Mouse (Mus musculus): ENCODE data around the gene Cttnbp2.

Cttnbp2 gene

DNA sequence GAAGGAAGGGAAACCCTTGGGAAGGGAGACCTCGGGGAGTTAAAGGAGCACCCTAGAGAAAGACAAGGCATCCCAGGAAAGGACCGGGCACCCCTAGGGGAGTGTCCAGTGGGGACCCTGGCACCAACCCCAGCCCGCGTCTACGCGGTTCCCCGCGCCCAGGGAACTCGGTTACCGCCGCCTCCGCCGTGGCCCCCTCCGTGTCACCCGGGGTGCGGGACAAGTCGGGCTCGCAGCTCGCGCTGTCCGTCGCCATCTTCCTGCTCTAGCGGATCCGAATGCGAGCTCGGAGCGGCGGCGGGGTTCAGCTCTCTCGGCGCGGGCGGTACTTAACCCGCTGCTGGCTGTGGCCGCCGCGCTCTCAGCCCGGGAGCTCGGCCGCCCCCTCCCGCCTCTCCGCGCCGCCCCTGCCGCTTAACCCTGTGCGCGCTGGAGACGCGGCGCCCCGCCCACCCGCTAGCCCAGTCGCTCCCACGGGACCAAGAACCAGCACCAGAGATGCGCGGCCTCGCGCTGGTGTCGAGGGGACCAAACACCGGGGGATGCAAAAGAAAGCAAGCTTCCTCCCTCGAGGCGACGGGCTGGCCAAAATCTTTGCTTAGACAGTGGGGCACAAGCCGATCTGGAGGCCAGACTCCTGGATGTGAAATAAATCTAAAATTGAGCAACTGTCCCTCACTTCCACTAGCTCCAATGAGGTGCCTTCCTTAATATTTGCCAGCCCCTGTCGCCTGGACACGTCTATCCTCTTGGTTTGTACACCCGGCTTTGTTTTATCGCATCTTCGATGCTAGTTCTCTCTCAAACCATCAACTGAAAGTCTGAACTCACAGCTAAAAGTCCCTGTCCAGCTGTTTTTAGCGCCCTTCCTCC lies at the start of gene Cttnbp2:
Cttnbp2 (minus strand) TSS at position 364 of the 873 bp plus-strand sequence.
- DNase-seq, result peak; percentile 44 to 50

DNA sequence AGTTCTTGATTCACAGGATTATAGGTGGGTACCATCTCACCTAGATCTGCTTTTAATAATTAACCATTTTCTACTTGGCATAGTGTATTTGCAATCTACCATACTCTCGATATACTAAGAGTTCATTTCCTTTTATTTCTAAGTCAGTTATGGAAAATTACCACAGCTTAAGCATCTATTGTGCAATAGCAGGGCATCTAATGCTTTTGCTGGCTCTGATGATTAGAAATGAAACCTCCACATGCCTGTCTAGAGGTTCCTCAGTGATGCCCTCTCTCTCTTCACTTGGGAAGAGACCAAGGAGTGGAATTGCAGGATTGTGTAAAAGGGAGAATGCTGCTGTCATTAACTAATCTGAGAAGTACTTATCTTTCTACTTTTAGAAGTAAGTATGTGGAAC lies 44.4 kb upstream of the Cttnbp2 start:
- DNase-seq, result no peak

DNA sequence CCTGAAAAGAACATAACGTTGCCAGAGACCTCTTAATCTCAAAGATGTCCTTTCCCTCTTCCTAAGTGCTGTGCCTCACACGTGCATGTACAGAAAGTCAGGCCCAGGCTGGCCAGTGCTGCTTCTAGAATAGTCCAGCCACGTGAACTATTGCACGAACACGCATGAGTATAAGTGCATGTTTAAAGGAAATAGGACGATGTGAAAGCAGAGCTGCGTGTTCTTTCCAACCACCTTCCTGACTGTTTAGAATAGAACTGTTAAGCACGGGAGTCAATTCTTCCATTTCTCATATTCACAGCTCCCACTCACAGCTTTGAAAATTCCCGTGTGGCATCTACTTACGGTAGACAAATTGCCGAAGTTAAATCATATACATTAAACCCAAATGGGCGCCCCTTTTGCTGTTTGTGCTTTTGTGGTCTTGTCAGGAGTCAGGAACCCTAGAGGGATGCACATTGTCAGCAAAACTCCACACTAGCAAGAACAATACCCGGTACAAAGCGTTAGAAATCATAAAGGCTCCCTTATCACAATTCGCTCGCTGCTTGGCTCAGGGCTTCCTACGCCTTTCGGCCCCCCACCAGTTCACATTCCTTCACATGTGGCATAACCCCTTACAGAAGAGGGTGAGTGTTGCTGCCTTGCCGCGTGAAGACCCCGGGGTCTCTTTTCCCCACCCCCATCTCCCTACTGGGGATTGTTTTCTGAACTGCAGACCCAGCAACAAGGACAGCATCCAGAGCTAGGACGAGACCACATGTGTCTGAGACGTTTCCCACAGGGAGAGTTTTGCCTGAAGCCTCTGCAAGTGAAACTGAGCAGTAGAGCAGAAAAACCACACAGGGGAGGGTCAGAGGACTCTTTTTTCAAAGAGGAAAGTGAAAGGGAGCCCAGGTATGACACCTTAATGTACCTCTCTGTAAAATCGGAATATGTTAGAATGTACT lies 33.1 kb upstream of the Cttnbp2 start:
- DNase-seq, result no peak

DNA sequence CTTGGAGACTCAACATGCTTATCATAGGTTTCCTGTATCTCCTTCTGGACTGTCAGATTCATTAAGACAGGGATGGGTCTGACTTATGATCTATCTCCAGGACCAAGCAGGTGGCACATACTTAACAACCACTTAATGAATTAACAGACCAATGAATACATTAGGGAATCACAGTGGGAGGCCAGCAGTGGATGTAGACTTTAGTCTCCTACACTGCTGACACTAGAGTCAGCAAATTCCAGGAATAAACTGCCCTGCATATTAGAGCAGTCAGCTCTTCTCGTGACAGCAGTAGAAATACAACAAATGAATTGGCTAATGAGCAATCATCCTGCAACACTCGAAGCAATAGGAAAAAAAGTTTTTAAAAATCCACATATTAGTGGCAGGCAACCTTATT lies 29.2 kb upstream of the Cttnbp2 start:
- peak; percentile 59 to 82 for DNase-seq

DNA sequence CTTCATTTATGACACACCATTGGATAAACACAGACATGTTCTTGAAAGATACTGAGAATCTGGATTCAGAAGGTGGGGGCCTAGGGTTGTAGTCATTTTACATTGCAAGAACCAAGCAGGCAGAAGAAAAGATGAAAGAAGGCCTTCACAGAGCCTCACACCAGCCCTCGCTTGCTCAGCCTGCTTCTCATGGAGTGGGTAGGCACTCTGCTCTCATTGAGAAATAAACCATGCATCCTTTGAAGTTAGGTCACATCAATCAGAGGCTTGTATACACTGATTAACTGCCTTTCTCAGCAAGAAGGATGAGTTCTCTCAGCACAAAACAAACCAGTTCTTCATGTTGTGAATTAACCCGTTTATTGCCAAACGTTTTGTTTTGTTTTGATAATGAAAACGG lies 25.8 kb upstream of the Cttnbp2 start:
- DNase-seq, result no peak

DNA sequence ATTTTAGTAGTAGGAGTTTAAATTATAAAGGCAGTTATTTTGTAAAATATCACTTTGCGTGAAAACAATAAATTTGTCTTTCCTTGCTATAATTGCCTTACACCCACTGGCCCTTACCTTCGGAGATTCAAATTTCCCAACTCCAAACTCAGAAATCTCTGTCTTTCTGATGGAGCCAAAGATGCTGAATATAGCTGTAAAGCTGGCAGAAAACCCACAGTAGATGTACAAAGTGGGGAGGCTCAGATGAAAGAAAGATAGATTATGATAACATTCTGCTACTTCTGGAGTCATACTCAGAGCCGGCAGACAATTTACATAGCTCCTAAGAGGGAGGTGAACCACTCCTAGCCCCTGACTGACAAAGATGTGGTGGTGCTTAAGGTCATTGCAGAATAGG lies 15.8 kb upstream of the Cttnbp2 start:
- DNase-seq, result no peak

DNA sequence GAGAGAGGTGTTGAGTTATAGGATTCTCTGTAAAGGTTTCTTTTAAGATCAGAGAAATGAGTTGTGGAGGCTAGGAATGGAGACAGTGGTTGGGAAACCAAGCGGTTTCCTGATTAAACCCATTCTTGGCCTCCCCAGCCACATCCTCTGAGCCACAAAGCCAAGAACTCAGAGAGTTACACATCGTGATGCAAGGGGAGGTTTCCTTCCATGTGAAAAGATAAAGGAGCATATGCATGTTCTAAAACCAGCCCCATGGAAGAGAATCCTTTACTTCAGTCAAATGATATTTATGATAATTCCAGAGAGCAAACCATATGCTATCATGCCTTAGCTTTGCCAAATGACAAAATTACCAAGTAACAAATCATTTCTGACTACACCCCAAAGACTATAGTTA lies 3.0 kb upstream of the Cttnbp2 start:
- no peak for DNase-seq

DNA sequence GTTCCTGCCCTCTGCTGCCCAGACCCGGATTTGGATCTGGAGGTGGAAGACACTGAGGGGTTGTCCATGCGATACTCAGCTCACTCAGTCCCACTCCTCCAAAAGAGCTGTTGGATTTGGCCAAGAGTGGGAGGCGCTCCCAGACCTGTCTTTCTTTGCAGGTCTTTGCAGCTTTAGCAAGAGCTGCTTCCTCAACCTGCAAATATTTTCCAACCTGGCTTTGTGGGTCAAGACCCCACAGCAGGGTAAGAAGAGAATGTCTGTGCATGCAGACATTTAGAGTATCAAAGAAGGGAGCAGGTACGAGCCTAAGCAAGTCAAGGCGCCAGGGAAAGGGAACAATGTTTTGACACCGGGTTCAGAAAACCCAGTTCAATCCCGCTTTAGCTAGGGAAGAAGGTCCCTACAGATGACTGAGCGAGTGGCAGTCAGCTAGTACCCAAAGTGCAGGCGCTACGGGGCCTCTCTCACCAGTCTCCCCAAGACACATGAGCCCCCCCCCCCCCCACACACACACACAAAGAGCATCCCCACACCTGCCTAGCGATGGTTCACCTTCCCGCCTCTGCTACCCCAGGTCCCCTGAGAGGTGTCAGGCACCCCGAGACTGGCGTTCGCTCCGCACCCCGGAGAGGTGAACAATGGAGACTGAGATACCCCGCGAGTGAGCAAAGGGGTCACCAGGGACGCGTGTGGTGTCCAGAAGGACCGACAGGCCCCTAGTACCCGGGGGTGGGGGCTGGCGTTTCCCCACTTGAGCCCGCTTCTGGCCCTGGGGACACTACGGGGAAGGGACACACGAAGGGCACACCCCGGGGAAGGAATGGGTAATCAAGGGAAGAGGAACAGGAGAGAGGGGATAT lies 801 bp downstream of the Cttnbp2 start:
- peak in 1 of 2 experiments; percentile 5 for DNase-seq

DNA sequence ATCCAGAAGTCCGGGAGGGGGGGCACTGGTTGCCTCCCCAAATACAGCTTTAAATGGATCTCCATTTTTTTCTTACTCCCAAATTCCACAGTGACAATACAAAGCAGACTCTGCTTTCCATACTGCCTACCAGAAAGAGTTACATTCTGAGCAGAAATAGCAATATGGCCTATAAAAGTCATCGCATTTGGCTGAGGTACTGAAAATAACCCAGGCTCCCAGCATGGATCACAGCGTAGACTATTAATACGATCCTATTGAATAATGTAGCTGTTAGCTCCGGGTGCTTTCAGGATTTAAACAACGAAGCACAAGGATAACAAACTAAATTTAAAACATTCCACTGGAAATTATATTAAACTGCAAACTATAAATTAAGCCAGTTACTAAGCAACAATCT lies 2.8 kb downstream of the Cttnbp2 start:
- DNase-seq, result no peak

DNA sequence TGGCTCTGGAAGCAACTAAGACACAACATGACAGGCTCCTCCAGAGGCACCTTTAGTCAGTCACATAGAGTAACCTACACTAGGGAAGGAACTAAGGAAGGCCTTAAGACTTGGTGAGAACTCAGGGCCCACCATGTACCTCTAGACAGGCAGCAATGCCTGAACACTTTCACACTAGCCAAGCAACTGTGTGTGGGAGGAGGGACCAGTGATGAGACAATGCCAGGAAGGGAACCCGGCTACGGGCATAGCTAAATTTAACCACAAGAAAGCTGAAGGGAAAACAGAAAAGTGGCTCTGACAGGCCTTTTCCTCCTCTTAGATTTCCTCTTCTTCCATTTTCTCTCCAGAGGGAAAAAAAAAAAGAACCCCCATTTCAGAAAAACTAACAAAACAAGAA lies 6.6 kb downstream of the Cttnbp2 start:
- no peak for DNase-seq

DNA sequence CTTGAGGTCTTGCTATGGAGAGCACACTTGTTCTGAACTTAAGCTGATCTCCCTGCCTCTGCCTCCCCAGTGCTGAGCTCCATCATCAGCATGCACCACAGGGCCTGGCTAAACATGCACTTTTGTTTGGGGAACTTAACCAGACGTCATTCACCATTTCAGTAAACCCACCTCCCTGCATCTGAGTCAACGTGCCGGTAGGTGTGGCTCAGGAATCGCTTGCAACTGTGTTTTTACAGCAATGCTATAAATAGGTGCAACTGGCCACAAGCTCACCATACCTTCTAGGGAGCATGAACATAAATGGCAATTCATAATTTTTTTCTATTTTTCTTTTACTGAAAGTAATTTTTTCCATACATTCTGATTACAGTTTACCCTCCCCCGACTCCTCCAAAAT lies 14.8 kb downstream of the Cttnbp2 start:
- no peak for DNase-seq

DNA sequence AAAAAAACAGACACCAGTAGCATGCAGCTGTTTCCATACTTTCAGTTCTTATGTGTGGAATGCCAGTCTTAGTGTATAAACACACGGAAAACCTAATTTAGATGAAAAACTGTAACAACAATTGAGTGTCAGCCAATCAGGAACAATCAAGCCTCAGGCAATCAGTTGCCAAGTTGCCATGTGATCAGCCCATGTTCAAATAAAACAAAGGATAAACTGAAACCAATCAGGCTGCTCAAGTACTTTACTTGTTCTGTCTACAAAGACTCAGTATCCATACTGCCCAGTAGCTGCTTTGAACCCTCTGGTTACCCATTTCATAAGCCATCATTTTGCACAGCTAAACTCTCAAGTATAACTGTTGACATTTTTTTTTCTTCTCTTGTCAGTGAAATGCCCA lies 21.7 kb downstream of the Cttnbp2 start:
- DNase-seq, result no peak

DNA sequence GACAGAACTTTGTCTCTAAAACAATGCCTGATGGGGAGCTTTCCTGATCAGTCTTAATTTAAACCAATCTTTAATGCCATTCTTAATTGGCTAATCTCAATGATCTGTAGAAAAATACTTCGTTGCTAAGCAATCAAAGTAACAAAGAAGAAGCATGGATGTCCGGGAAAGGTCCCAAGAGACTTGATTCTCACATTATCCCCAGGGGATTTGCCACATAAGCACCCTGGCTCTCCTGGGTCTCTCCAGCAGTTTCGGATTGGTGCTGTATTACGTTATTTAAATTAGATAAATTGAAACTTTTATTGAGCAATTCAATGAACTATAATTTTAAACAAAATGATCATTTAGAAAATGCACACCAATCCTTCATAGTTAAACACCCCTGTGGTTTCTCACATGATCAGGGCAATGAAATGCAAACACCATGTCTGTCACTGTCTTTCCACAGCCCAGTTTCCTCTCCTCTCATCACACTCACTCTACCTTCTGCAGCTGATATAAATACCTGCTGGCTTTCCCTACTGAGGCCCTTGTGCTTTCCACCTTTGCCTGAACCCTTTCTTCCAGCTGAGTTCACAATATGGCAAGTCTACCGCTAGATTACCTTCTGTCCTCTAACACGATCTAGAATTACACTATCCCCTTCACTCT lies 22.3 kb downstream of the Cttnbp2 start:
- DNase-seq, result no peak

DNA sequence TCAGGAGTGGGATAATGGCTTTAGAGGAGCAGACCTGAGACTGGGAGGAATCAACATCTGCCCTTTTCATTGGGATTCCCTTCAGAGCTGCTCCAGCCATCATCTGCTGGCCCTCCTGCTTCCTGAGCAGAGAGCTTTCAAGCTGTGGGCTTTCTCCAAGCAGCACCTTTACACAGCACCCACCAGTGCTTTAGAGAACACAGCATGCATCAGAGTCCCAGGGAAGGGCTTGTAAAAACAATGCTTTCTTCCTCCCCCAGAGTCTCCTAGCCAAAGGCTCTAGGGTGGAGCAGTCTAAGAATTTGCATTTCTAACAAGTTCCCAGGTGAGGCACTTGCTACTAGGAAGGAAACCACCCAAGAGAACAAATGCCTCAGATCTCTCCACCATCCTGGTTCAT lies 29.6 kb downstream of the Cttnbp2 start:
- DNase-seq, result no peak

DNA sequence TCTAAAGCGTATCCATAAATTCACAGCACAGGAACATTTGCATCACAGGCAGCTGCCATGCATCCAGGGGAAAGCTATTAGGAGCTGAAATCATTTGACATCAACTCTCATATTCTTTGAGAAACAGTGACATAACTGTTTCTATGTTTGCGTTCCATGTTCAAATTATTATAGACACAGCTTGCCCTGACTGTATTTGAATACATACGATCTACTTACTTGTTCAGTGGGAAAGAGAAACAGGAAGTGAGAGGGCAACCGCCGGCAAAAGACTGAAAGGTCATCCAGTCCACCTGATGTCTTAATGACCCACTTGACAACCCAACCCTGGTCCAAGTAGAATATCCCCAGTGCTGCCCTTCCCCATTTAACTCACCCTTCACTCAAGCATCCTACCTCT lies 30.6 kb downstream of the Cttnbp2 start:
- DNase-seq, result no peak

DNA sequence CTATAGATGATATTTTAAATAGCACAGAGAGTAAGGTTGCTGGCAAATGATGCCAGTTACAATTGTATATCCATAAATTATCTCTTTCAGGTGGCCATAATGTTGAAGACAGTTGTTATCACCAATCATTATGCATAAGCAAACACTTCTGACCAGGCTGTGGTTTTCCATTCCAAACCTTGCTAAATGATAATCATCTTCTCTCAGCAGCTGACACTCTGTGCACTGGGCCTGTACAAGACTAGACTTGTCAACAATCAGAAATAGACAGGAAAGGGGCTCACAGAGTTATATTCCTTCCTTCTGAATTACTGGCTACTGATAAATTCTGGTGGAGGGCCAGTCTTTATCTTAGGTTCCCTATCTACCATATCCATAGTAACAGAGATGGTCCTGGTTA lies 32.1 kb downstream of the Cttnbp2 start:
- DNase-seq, result no peak

DNA sequence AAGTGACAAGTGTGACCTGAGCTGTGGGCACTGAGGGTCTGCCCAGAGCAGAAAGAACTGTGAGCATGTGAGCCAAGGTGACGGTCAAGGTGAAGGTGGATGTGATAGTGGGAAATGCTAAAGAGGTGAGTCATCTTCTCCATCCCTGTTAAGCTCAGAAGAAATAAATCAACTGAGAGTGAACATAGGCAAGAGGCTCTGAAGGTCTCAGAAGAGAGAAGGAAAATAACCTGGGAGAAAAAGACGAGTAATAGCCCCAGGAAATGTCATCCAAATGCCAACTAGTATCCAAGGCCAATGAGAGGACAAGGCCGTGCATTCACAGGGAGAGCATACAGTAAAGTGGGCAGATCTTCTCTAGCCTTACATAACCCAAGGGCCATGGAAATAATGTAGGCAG lies 32.9 kb downstream of the Cttnbp2 start:
- no peak for DNase-seq

DNA sequence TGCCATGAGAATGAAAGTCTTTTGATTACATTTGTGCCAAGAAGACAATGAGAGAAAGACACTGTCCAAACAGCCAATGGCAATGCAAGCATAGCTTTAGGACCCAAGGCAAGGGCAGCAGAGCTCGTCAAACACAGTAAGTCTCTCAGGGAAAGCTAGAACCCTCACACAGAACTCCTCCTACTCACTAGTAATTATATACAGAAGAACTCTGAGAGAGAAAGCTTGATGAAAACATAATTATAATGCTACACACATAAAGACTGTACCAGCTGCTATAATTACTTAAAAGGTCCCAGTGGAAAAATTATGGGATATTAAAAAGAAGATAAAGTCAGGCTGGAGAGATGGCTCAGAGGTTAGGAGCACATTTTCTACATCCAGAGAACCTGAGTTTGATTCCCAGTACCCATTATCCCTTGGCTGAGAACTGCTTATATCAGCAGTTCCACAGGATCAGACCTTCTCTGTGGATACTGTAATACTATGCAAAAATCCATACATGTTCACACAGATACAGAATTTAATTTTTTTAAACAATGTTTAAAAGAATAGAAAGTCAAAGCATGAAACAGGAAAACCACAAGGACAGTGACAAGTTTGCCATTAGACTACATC lies 37.2 kb downstream of the Cttnbp2 start:
- no peak for DNase-seq

DNA sequence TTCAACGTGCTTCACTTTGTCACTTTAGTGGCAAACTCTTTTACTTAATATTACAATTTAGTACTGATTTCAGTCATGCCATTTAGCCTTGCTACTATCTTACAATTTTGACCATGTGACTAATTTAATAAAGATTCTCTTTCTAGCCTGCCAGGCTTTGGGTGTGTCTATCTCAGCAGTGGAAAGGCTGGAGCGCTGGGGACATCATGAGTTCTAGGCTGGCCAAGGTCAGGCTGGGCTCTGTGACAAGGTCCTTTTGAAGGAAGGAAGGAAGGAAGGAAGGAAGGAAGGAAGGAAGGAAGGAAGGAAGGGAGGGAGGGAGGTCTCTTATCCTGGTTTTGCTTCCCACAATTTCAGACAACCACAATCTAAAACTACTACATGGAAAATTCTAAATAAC lies 39.7 kb downstream of the Cttnbp2 start:
- DNase-seq, result no peak

DNA sequence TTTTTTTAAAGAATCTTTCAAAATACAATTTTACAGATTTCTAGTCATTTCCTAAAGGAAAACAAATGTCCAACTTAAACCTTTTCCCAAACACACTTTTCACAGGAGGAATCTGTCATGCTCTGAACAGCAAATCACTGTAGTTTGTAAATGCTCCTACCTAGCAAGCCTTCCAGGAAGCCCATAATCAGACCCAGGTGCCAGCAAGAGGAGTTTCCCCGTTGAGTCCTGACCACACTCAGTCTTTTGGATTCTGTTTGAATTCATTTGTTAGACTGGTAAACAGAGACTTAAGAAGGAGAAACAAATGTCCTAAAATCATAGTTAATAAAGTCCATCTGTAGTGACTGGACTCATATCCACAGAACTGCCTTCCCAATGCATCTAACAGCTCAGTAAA lies 40.1 kb downstream of the Cttnbp2 start:
- DNase-seq, result no peak

DNA sequence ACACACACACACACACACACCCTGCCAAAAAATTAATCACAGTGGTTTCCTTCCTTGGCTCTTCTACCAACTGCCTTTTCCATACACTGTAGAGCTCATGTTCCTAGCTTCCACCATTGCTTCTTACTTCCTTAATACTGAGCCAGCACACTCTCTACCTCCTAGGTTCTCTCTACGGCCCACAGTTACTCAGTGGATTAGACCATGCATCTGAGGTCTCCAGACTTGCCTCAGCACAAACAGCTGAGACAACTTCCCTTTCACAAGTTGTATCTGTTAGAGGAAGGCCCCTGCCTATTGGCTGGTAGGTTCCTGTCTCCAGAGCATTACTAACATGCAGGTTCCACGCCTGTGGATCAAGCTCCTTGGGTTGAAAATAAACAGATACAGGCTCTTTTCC lies 45.4 kb downstream of the Cttnbp2 start:
- no peak for DNase-seq

DNA sequence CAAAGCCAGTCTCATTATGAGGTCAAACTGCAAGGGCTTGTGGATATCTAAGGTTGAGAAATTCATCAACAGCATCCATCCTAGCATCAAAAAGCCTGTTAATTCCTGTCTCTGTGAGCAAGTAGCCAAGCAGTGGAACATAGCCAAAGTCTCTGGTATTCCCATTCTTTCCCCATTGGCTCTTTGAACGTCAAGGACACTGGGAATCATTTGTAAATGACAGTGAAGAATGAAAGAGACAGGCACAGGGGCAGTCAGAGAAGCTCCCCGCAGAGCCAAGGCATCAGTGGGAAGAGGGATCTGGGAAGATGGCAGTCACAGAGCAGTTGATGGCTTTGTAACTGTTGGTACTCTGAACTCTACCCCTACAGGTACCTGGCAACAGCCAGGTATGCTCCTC lies 46.9 kb downstream of the Cttnbp2 start:
- DNase-seq, result no peak

All from kidney, adult 8-10 months (tissue).